Mouse (Mus musculus): ENCODE data around the gene Cep135. TPM values are rescaled to one million over a fixed set of nuclear protein-coding genes. Genes with fewer than 3 reads are reported as not detected.

Cep135 gene
- polyA plus RNA-seq, 1 experiment from 2014 or later = 8.0 TPM

GRCm38 (mm10) chr5:76666026-76666756 is 77.7 kb downstream of the Cep135 start:
- H3K36me3 ChIP-seq = no peaks in the 10 kb centered on the region
- no peak overlapping the region for H3K27ac ChIP-seq (replicated peaks)
- no peaks in the 10 kb centered on the region for H3K4me1 ChIP-seq
- WGBS = 81% methylated on average over 6 of the region's 6 CpGs
- ATAC-seq (ENCODE audit: insufficient number of reproducible peaks, low FRiP score, low TSS enrichment, low read depth) = no peak
- H3K4me3 ChIP-seq (replicated peaks) = no peak overlapping the region
- H3K4me2 ChIP-seq (replicated peaks) = no peak overlapping the region
- H3K9ac ChIP-seq = no peak overlapping the region
- H3K9me3 ChIP-seq (replicated peaks) = no peaks in the 10 kb centered on the region
- no peaks in the 10 kb centered on the region for H3K27me3 ChIP-seq

GRCm38 (mm10) chr5:76668118-76668517 is 79.6 kb downstream of the Cep135 start:
- H3K27me3 ChIP-seq = no peaks in the 10 kb centered on the region
- ATAC-seq (ENCODE audit: insufficient number of reproducible peaks, low FRiP score, low TSS enrichment, low read depth) = no peak
- H3K9me3 ChIP-seq (replicated peaks) = no peaks in the 10 kb centered on the region
- no peak overlapping the region for H3K9ac ChIP-seq
- no peak overlapping the region for H3K4me2 ChIP-seq (replicated peaks)
- 75% methylated on average over 5 of the region's 5 CpGs for WGBS
- H3K36me3 ChIP-seq = no peaks in the 10 kb centered on the region
- no peak overlapping the region for H3K27ac ChIP-seq (replicated peaks)
- no peaks in the 10 kb centered on the region for H3K4me1 ChIP-seq
- H3K4me3 ChIP-seq (replicated peaks) = no peak overlapping the region

GRCm38 (mm10) chr5:76668547-76668946 is 80.0 kb downstream of the Cep135 start:
- no peak overlapping the region for H3K9ac ChIP-seq
- WGBS = 75% methylated on average over 5 of the region's 5 CpGs
- H3K36me3 ChIP-seq = no peaks in the 10 kb centered on the region
- no peaks in the 10 kb centered on the region for H3K4me1 ChIP-seq
- H3K27ac ChIP-seq (replicated peaks) = no peak overlapping the region
- H3K9me3 ChIP-seq (replicated peaks) = no peaks in the 10 kb centered on the region
- no peaks in the 10 kb centered on the region for H3K27me3 ChIP-seq
- H3K4me3 ChIP-seq (replicated peaks) = no peak overlapping the region
- H3K4me2 ChIP-seq (replicated peaks) = no peak overlapping the region
- ATAC-seq (ENCODE audit: insufficient number of reproducible peaks, low FRiP score, low TSS enrichment, low read depth) = no peak

- ATAC-seq (ENCODE audit: insufficient number of reproducible peaks, low FRiP score, low TSS enrichment, low read depth) = no peak
- H3K9ac ChIP-seq = no peak overlapping the region
- 82% methylated on average over 10 of the region's 10 CpGs for WGBS
- H3K27me3 ChIP-seq = no peaks in the 10 kb centered on the region
- H3K4me3 ChIP-seq (replicated peaks) = no peak overlapping the region
- H3K4me2 ChIP-seq (replicated peaks) = no peak overlapping the region
- no peaks in the 10 kb centered on the region for H3K9me3 ChIP-seq (replicated peaks)
- no peak overlapping the region for H3K27ac ChIP-seq (replicated peaks)
- H3K36me3 ChIP-seq = no peaks in the 10 kb centered on the region
- H3K4me1 ChIP-seq = no peaks in the 10 kb centered on the region
These were observed 81.7 kb downstream of the Cep135 start for GRCm38 (mm10) chr5:76670183-76670582.

GRCm38 (mm10) chr5:76674022-76674653 is 85.6 kb downstream of the Cep135 start:
- no peak for ATAC-seq (ENCODE audit: insufficient number of reproducible peaks, low FRiP score, low TSS enrichment, low read depth)
- H3K4me1 ChIP-seq = no peaks in the 10 kb centered on the region
- H3K9me3 ChIP-seq (replicated peaks) = no peaks in the 10 kb centered on the region
- H3K27me3 ChIP-seq = no peaks in the 10 kb centered on the region
- no peak overlapping the region for H3K4me3 ChIP-seq (replicated peaks)
- H3K36me3 ChIP-seq = no peaks in the 10 kb centered on the region
- H3K4me2 ChIP-seq (replicated peaks) = no peak overlapping the region
- 92% methylated on average over 5 of the region's 5 CpGs for WGBS
- no peak overlapping the region for H3K9ac ChIP-seq
- no peak overlapping the region for H3K27ac ChIP-seq (replicated peaks)

- 70% methylated on average over 4 of the region's 4 CpGs for WGBS
These were observed 86.9 kb downstream of the Cep135 start for GRCm38 (mm10) chr5:76675369-76675768.

GRCm38 (mm10) chr5:76680959-76681358 is 92.5 kb downstream of the Cep135 start:
- WGBS = 73% methylated on average over 2 of the region's 3 CpGs
- no peak for ATAC-seq (ENCODE audit: insufficient number of reproducible peaks, low FRiP score, low TSS enrichment, low read depth)
- no peaks in the 10 kb centered on the region for H3K36me3 ChIP-seq
- H3K27ac ChIP-seq (replicated peaks) = no peak overlapping the region
- H3K4me3 ChIP-seq (replicated peaks) = no peak overlapping the region
- H3K27me3 ChIP-seq = no peaks in the 10 kb centered on the region
- no peak overlapping the region for H3K9ac ChIP-seq
- no peaks in the 10 kb centered on the region for H3K9me3 ChIP-seq (replicated peaks)
- no peak overlapping the region for H3K4me2 ChIP-seq (replicated peaks)
- H3K4me1 ChIP-seq = no peaks in the 10 kb centered on the region

More at GRCm38 (mm10) chr5:76675369-76675768, 86.9 kb downstream of the Cep135 start:
- Histone ChIP-seq H3K4me1 (no peaks in the 10 kb centered on the region), H3K4me3 (replicated peaks) (no peak overlapping the region), H3K27me3 (no peaks in the 10 kb centered on the region), H3K9me3 (replicated peaks) (no peaks in the 10 kb centered on the region), H3K36me3 (no peaks in the 10 kb centered on the region), H3K9ac (no peak overlapping the region), H3K27ac (replicated peaks) (no peak overlapping the region), H3K4me2 (replicated peaks) (no peak overlapping the region)
- no peak for ATAC-seq (ENCODE audit: insufficient number of reproducible peaks, low FRiP score, low TSS enrichment, low read depth)

GRCm38 (mm10) chr5:76681895-76682656 is 93.6 kb downstream of the Cep135 start:
- ATAC-seq (ENCODE audit: insufficient number of reproducible peaks, low FRiP score, low TSS enrichment, low read depth) = no peak
- H3K27ac ChIP-seq (replicated peaks) = no peak overlapping the region
- no peak overlapping the region for H3K9ac ChIP-seq
- no peaks in the 10 kb centered on the region for H3K27me3 ChIP-seq
- H3K4me3 ChIP-seq (replicated peaks) = no peak overlapping the region
- WGBS = 73% methylated on average over 4 of the region's 4 CpGs
- no peaks in the 10 kb centered on the region for H3K36me3 ChIP-seq
- no peaks in the 10 kb centered on the region for H3K4me1 ChIP-seq
- no peak overlapping the region for H3K4me2 ChIP-seq (replicated peaks)
- H3K9me3 ChIP-seq (replicated peaks) = no peaks in the 10 kb centered on the region

GRCm38 (mm10) chr5:76683455-76683854 is 95.0 kb downstream of the Cep135 start:
- no peak for ATAC-seq (ENCODE audit: insufficient number of reproducible peaks, low FRiP score, low TSS enrichment, low read depth)
- Histone ChIP-seq H3K4me1 (no peaks in the 10 kb centered on the region), H3K27ac (replicated peaks) (no peak overlapping the region), H3K4me2 (replicated peaks) (no peak overlapping the region), H3K27me3 (no peaks in the 10 kb centered on the region), H3K9me3 (replicated peaks) (no peaks in the 10 kb centered on the region), H3K4me3 (replicated peaks) (no peak overlapping the region), H3K9ac (no peak overlapping the region), H3K36me3 (no peaks in the 10 kb centered on the region)
- 64% methylated on average over 5 of the region's 5 CpGs for WGBS

- Histone ChIP-seq H3K4me1 (no peaks in the 10 kb centered on the region), H3K4me2 (replicated peaks) (no peak overlapping the region), H3K9ac (no peak overlapping the region), H3K9me3 (replicated peaks) (no peaks in the 10 kb centered on the region), H3K27ac (replicated peaks) (no peak overlapping the region), H3K4me3 (replicated peaks) (no peak overlapping the region), H3K36me3 (no peaks in the 10 kb centered on the region), H3K27me3 (no peaks in the 10 kb centered on the region)
- no peak for ATAC-seq (ENCODE audit: insufficient number of reproducible peaks, low FRiP score, low TSS enrichment, low read depth)
- 90% methylated on average over 15 of the region's 15 CpGs for WGBS
These were observed 96.4 kb downstream of the Cep135 start for GRCm38 (mm10) chr5:76684658-76685605.

All from embryonic facial prominence, embryonic 15.5 days (tissue).